Mouse (Mus musculus) activated CD4-positive, CD25-positive, alpha-beta regulatory T cell, adult 4 months (primary cell): ENCODE measurements around the gene Rpp25l. TPM values are rescaled to one million over a fixed set of nuclear protein-coding genes. Genes with fewer than 3 reads are reported as not detected.

Experiments used
- ATAC-seq: one replicate; pipeline ENCODE4 v1.8.0; 2017
- polyA plus RNA-seq, 2 experiments: library from polyadenylated mRNA; unstranded; fragments of 100-300 nt; shearing (Covaris generic); gene quantifications; one replicate each; pipeline ENCODE4 v1.2.1; 2017

Rpp25l gene
- polyA plus RNA-seq, 2 experiments from 2014 or later = 51.4 to 65.6 TPM

DNA sequence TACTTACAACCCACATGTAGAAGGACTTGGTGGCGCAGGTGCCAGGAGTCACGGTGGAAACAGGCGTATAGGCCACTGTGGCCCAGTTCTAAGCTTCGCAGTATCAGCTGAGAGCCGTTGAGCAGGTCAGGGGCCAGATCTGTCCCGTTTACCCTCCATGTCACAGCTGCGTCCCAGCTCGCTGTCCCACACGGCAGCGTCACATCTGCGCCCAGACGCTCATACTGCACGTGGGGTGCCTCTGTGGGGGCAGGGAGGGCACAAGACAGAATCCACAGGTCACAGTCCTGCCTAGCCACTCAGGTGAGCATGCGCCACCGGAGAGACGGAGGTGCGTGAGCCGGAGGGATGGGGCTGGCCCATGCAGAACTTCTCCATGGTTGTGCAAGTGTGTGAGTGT lies 42.5 kb downstream of the Rpp25l start:
- ATAC-seq = no peak

DNA sequence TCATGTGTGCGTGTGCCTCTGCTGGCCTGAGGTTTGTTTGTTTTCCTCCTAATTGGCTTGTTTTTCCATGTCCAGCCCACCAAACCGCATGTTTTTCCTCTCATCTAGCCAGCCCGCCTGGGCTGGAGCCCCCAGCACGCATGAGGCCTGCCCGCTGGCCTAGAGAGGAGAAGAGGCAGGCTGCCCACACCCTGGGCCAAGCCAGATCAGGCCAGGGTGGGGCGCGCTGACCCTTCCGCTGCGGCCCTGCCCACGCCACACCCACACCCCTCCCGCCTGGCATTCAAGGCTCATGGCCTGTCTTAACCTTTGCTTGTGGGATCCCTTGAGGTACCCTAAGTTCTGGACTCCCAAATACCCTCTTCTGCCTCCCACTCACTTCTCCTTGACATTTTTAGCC lies 46.7 kb downstream of the Rpp25l start:
- ATAC-seq = no peak

DNA sequence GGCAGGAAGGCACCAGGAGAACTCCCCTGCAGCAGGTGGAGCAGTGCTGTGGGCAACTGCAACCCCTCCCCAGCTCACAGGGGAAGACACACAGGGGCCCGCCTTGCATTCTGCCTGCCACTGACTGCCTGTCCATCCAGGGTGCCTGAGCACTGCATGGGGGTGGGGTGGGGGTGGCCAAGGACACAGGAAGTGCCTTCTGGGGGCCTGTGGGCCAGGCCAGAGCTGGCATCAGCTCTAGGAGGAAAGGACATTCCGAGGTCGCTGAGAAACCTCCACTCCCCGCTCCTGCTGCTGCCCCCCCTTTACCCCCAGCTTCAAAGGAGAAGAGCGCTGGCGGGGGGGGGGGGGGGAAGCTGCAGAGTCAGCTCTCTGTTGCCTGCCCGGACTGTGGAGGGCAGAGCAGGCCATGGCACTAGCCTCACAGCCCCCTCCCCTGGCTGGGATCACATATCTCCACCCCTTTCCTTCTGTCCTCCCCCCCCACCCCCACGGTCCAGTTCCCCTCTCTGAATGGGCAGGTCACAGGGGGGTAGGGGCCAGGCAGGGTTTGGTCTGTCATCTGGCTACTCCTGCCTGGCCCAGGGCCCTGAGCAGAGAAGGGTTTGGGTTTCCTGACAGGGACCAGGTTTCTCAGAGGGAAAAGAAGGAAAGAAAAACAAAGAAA lies 48.2 kb downstream of the Rpp25l start:
- ATAC-seq = no peak

DNA sequence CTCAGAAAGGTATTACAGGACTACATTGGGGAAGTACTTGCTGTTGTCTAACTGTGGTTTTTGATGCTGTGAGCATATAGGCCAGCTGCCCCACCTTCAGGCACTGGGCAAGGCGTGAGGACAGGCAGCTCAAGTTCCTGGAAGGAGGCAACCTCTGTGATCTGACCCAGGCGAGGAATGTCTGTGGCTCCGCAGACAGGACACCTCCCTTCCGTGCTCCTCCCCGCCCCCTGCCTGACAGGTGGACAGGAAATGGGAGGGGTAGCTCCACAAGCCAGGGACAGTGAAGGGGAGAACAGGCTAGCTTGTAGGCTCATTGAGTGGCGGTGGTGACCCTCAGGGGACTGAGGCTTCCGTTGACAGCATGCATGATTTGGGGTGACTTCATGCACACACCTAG lies 48.8 kb downstream of the Rpp25l start:
- no peak for ATAC-seq

DNA sequence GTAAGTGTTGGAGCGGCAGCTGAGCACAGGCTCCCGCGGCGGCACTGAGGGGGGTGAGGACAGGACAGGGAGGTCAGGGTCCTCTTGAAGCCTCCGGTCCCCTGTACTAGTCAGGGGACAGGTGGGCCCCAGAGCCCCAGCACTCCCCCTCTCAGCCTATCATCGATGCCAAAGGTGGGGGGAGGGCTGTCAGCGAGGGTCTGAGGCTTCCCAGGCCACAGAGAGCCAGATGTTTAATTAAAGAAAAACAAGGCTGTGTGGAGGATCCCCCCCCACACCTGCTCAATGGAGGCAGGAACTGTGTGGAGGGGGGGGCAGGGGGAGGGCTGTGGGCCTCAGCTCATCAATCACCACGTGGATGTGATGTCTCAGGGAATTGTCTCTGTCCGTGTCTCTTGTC lies 49.7 kb downstream of the Rpp25l start:
- ATAC-seq = no peak

DNA sequence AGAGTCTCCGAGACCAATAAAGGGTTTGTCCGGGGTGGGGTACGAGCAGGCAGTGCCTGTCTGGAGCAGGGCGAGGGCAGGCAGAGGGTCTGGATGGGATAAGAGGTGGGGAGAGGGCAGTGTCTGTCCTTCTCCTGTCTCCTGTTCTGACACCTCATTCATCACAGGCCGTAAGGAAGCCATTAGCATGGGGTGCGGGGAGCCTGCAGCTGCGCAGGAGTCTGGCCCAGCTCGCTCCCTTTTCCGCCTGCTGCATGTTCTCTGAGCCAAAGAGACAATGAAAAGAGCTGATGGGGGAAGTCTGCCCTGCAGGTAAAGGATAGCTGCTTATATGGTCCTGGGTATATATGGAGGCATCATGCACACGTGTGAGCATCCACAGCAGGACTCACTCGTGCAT lies 50.6 kb downstream of the Rpp25l start:
- ATAC-seq = no peak

Other genes with a start within 250 kb of the Rpp25l start
- gene Kif24, start 248.6 kb downstream of the Rpp25l start, polyA plus RNA-seq = 1 to 10 TPM; 2.2 to 2.5 TPM
- gene Nudt2, start 248.4 kb downstream of the Rpp25l start, polyA plus RNA-seq = 10 to 100 TPM; 15.5 to 25.6 TPM
- gene AI464131, start 210.5 kb downstream of the Rpp25l start, polyA plus RNA-seq = not detected
- not detected for gene 1110017D15Rik, start 196.2 kb downstream of the Rpp25l start, polyA plus RNA-seq
- gene Fam219a, start 144.0 kb downstream of the Rpp25l start, polyA plus RNA-seq = under 1 TPM; 0.18 to 0.29 TPM
- gene Dnaic1, start 143.8 kb downstream of the Rpp25l start, polyA plus RNA-seq = not detected
- not detected for gene Enho, start 73.2 kb downstream of the Rpp25l start, polyA plus RNA-seq
- not detected for gene Cntfr, start 16.4 kb downstream of the Rpp25l start, polyA plus RNA-seq
- gene Il11ra1, start 13.5 kb downstream of the Rpp25l start, polyA plus RNA-seq = 1 to 10 TPM; 4.9 to 7.2 TPM
- 100 to 1,000 TPM; 107 to 114 TPM for gene Dctn3, start 9.6 kb upstream of the Rpp25l start, polyA plus RNA-seq
- not detected for gene Arid3c, start 17.6 kb upstream of the Rpp25l start, polyA plus RNA-seq
- 10 to 100 TPM; 68.4 to 76.4 TPM for gene Galt, start 41.7 kb upstream of the Rpp25l start, polyA plus RNA-seq
- 10 to 100 TPM; 35.9 to 40.3 TPM for gene Sigmar1, start 42.6 kb upstream of the Rpp25l start, polyA plus RNA-seq
- gene Ccl27a, start 60.7 kb upstream of the Rpp25l start, polyA plus RNA-seq = 10 to 100 TPM in 1 of 2 experiments, 1 to 10 TPM in 1; 8.6 to 10.1 TPM
- gene Gm21541, start 190.1 kb upstream of the Rpp25l start, polyA plus RNA-seq = not detected
- 1 to 10 TPM in 1 of 2 experiments, not detected in 1; 2.1 TPM for gene Gm20878, start 228.0 kb upstream of the Rpp25l start, polyA plus RNA-seq